Mouse (Mus musculus): Measurements from ENCODE around the gene Naa35.

- TF ChIP-seq CTCF (conservative IDR thresholded peaks at IDR 0.05; ENCODE audit: low read length) (no peak), NANOG (IDR thresholded peaks at IDR 0.05; ENCODE audit: borderline replicate concordance, low read length) (no peak), POU5F1 (IDR thresholded peaks at IDR 0.05; ENCODE audit: borderline replicate concordance, low read length) (no peak)
Measured at GRCm38 (mm10) chr13:59621643-59622489, 36.8 kb downstream of the Naa35 start.
